ENCODE assay signal across 16 mouse cellular contexts in genomic region chr11:83854091-83854490, GRCm38 (mm10). TPM values are rescaled to one million over a fixed set of nuclear protein-coding genes. Genes with fewer than 3 reads are reported as not detected.
DNase-seq lines count a peak whose midpoint lies in the region; ATAC-seq and TF ChIP-seq lines count a peak whose summit lies in the region.
"Had no signal": no experiment of that assay in that cellular context is flagged by ENCODE, and none has a peak within 500 bp of the region (broad histone marks: within the 10 kb centered on the region; RNA-seq: fewer than 3 reads in every experiment).

No protein-coding gene starts in this region.

- no peak for ATAC-seq in forebrain, embryonic 14.5 days
- ATAC-seq in forebrain, embryonic 16.5 days: no peak
- no peak for ATAC-seq in kidney, postnatal 0 days (replicated peaks; ENCODE audit: low FRiP score, low read depth)
- no peak for ATAC-seq in intestine, postnatal 0 days

- peak; percentile 29 for DNase-seq in forebrain, embryonic 14.5 days (ENCODE audit: low spot score)
- DNase-seq in kidney, postnatal 0 days (ENCODE audit: low spot score): peak; percentile 37
- no peak for DNase-seq in kidney, adult 9 months
- peak; percentile 34 for DNase-seq in Muller cell, postnatal 12 days (ENCODE audit: inconsistent ontology term)
- DNase-seq in limb, embryonic 10.5 days (ENCODE audit: low spot score): no peak
- no peak for DNase-seq in layer of hippocampus, postnatal 14 days (ENCODE audit: low spot score in 2 of 2)
- DNase-seq: layer of hippocampus, postnatal 36 days; right cerebral cortex, adult 18-20 months; thymus, adult 18-20 months had no signal

- WGBS in forebrain, embryonic 14.5 days: 5% methylated on average over 10 of the region's 10 CpGs
- 5% methylated on average over 10 of the region's 10 CpGs for WGBS in forebrain, embryonic 16.5 days
- WGBS in kidney, postnatal 0 days: 4% methylated on average over 10 of the region's 10 CpGs
- 6% methylated on average over 10 of the region's 10 CpGs for WGBS in intestine, postnatal 0 days
- WGBS in limb, embryonic 10.5 days: 5% methylated on average over 10 of the region's 10 CpGs

- no peak for TF ChIP-seq CTCF in kidney, postnatal 0 days (IDR thresholded peaks at IDR 0.05; ENCODE audit: low read depth)
- TF ChIP-seq CTCF in intestine, postnatal 0 days (IDR thresholded peaks at IDR 0.05; ENCODE audit: low read depth): no peak

- H3K4me1 ChIP-seq in forebrain, embryonic 14.5 days (ENCODE audit: control insufficient read depth, insufficient read depth, low read length): no peaks in the 10 kb centered on the region
- peaks cover 3% of the 10 kb centered on the region; the same call in 1 of the 2 replicates for H3K4me1 ChIP-seq in forebrain, embryonic 16.5 days (replicated peaks; ENCODE audit: control insufficient read depth, insufficient read depth, low read length)
- H3K4me1 ChIP-seq in kidney, postnatal 0 days (replicated peaks; ENCODE audit: insufficient read depth, low read length): no peaks in the 10 kb centered on the region
- no peaks in the 10 kb centered on the region for H3K4me1 ChIP-seq in intestine, postnatal 0 days (replicated peaks; ENCODE audit: control insufficient read depth, insufficient read depth, low read length)
- peaks cover 41% of the 10 kb centered on the region for H3K4me1 ChIP-seq in limb, embryonic 10.5 days

- H3K9me3 ChIP-seq in forebrain, embryonic 14.5 days (replicated peaks; ENCODE audit: control insufficient read depth, low read length): no peaks in the 10 kb centered on the region
- H3K9me3 ChIP-seq in forebrain, embryonic 16.5 days (ENCODE audit: control insufficient read depth, low read length): no peaks in the 10 kb centered on the region
- no peaks in the 10 kb centered on the region for H3K9me3 ChIP-seq in kidney, postnatal 0 days (replicated peaks; ENCODE audit: low read length)
- no peaks in the 10 kb centered on the region for H3K9me3 ChIP-seq in intestine, postnatal 0 days (ENCODE audit: control insufficient read depth)
- no peaks in the 10 kb centered on the region for H3K9me3 ChIP-seq in limb, embryonic 10.5 days (replicated peaks)
- H3K9me3 ChIP-seq: forebrain, embryonic 10.5 days; heart, embryonic 13.5 days; hindbrain, embryonic 10.5 days had no signal

- no peak overlapping the region for H3K4me3 ChIP-seq in forebrain, embryonic 14.5 days (ENCODE audit: low read depth, low read length)
- no peak overlapping the region for H3K4me3 ChIP-seq in forebrain, embryonic 16.5 days (replicated peaks; ENCODE audit: low read length)
- H3K4me3 ChIP-seq in kidney, postnatal 0 days (replicated peaks; ENCODE audit: low read depth, low read length): peak overlapping the region; percentile 65
- peak overlapping the region; percentile 44 for H3K4me3 ChIP-seq in intestine, postnatal 0 days (ENCODE audit: low read depth, low read length)
- no peak overlapping the region for H3K4me3 ChIP-seq in limb, embryonic 10.5 days
- H3K4me3 ChIP-seq: myocyte had no signal

- no peak overlapping the region for H3K9ac ChIP-seq in forebrain, embryonic 14.5 days (ENCODE audit: low read length)
- H3K9ac ChIP-seq in forebrain, embryonic 16.5 days (replicated peaks; ENCODE audit: low read depth, low read length): no peak overlapping the region
- peak overlapping the region; percentile 88 for H3K9ac ChIP-seq in kidney, postnatal 0 days (ENCODE audit: low read depth, low read length)
- 0 out of 2 replicates have a peak overlapping the region, but pooled peaks have one; percentile 65 for H3K9ac ChIP-seq in intestine, postnatal 0 days (ENCODE audit: low read depth, low read length)

- H3K4me2 ChIP-seq in forebrain, embryonic 14.5 days (ENCODE audit: low read length): no peak overlapping the region
- H3K4me2 ChIP-seq in forebrain, embryonic 16.5 days (ENCODE audit: low read length): no peak overlapping the region
- H3K4me2 ChIP-seq in kidney, postnatal 0 days (ENCODE audit: low read length): peak overlapping the region; percentile 49
- H3K4me2 ChIP-seq in intestine, postnatal 0 days (replicated peaks; ENCODE audit: low read depth): peak overlapping the region; percentile 79

- no peaks in the 10 kb centered on the region for H3K36me3 ChIP-seq in forebrain, embryonic 14.5 days (ENCODE audit: control insufficient read depth, insufficient read depth, low read length)
- no peaks in the 10 kb centered on the region for H3K36me3 ChIP-seq in forebrain, embryonic 16.5 days (ENCODE audit: control insufficient read depth, insufficient read depth)
- H3K36me3 ChIP-seq in kidney, postnatal 0 days (ENCODE audit: insufficient read depth, low read length): no peaks in the 10 kb centered on the region
- no peaks in the 10 kb centered on the region for H3K36me3 ChIP-seq in intestine, postnatal 0 days (ENCODE audit: control insufficient read depth, insufficient read depth)
- no peaks in the 10 kb centered on the region for H3K36me3 ChIP-seq in limb, embryonic 10.5 days
- H3K36me3 ChIP-seq: forebrain, embryonic 10.5 days; heart, embryonic 13.5 days; hindbrain, embryonic 10.5 days had no signal

- H3K27me3 ChIP-seq in forebrain, embryonic 14.5 days (replicated peaks; ENCODE audit: control insufficient read depth, insufficient read depth, low read length): peaks cover 75% of the 10 kb centered on the region
- H3K27me3 ChIP-seq in forebrain, embryonic 16.5 days (replicated peaks; ENCODE audit: control insufficient read depth, insufficient read depth, low read length): peaks cover 61% of the 10 kb centered on the region
- peaks cover 19% of the 10 kb centered on the region; the same call in 1 of the 2 replicates for H3K27me3 ChIP-seq in kidney, postnatal 0 days (ENCODE audit: insufficient read depth, low read length)
- H3K27me3 ChIP-seq in intestine, postnatal 0 days (replicated peaks; ENCODE audit: control insufficient read depth, insufficient read depth, low read length): no peaks in the 10 kb centered on the region; the same call in 1 of the 2 replicates
- H3K27me3 ChIP-seq in limb, embryonic 10.5 days (ENCODE audit: low read depth, poor library complexity, severe bottlenecking): peaks cover 98% of the 10 kb centered on the region

- no peak overlapping the region for H3K27ac ChIP-seq in forebrain, embryonic 14.5 days (ENCODE audit: low read depth, low read length)
- no peak overlapping the region for H3K27ac ChIP-seq in forebrain, embryonic 16.5 days (ENCODE audit: low read length)
- H3K27ac ChIP-seq in kidney, postnatal 0 days: peak overlapping the region; percentile 95
- H3K27ac ChIP-seq in intestine, postnatal 0 days (ENCODE audit: low read depth, low read length): no peak overlapping the region
- no peak overlapping the region for H3K27ac ChIP-seq in limb, embryonic 10.5 days
- H3K27ac ChIP-seq: forebrain, embryonic 10.5 days; heart, embryonic 13.5 days; hindbrain, embryonic 10.5 days had no signal

RNA-seq across cellular contexts. Expression of gene Hnf1b, which starts 4.2 kb away (rescaled TPM):
- polyA plus RNA-seq in forebrain, embryonic 14.5 days (2014; fragmentation: Nextera tagmentation; extraction: Ambion mirVana): 0.09 and 0.14 TPM in 2 replicates
- 0.16 TPM in 1 of 2 replicates, not detected in the other for polyA plus RNA-seq in forebrain, embryonic 16.5 days (2015; fragmentation: Nextera tagmentation; extraction: Ambion mirVana)
- polyA plus RNA-seq in kidney, postnatal 0 days (2015; fragmentation: Nextera tagmentation; extraction: Ambion mirVana): 88.8 and 92.6 TPM in 2 replicates
- polyA plus RNA-seq in intestine, postnatal 0 days (2015; fragmentation: Nextera tagmentation; extraction: Ambion mirVana): 12.0 and 13.2 TPM in 2 replicates
- 0.14 TPM in 1 of 2 replicates, not detected in the other for polyA plus RNA-seq in limb, embryonic 10.5 days (2016; fragmentation: Nextera tagmentation; extraction: Ambion mirVana)
- under 1 TPM; 0.23 to 0.31 TPM for total RNA-seq in layer of hippocampus, postnatal 14 days (2021)
- polyA plus RNA-seq: embryonic facial prominence, embryonic 14.5 days; forebrain, embryonic 10.5 days; hindbrain, embryonic 10.5 days; myocyte had no signal

Comparison
In these comparisons a context has a peak if more than half of its experiments do, and no peak if none do; other contexts are left out.
1. DNase-seq: peak in forebrain, embryonic 14.5 days (single experiment), kidney, postnatal 0 days (single experiment) and Muller cell, postnatal 12 days (single experiment); none in kidney, adult 9 months (single experiment), limb, embryonic 10.5 days (single experiment) and layer of hippocampus, postnatal 14 days (0 of 2).
2. H3K4me2 ChIP-seq: peak in kidney, postnatal 0 days (single experiment) and intestine, postnatal 0 days (single experiment); none in forebrain, embryonic 14.5 days (single experiment) and forebrain, embryonic 16.5 days (single experiment).
3. H3K4me3 ChIP-seq: peak in kidney, postnatal 0 days (single experiment) and intestine, postnatal 0 days (single experiment); none in forebrain, embryonic 14.5 days (single experiment), forebrain, embryonic 16.5 days (single experiment) and limb, embryonic 10.5 days (single experiment).
4. H3K9ac ChIP-seq: peak in kidney, postnatal 0 days (single experiment) and intestine, postnatal 0 days (single experiment); none in forebrain, embryonic 14.5 days (single experiment) and forebrain, embryonic 16.5 days (single experiment).
5. RNA of gene Hnf1b, which starts 4.2 kb away (polyA plus RNA-seq): 88.8 to 92.6 TPM in kidney, postnatal 0 days and 12.0 to 13.2 TPM in intestine, postnatal 0 days; 0.16 TPM in forebrain, embryonic 16.5 days, 0.09 to 0.14 TPM in forebrain, embryonic 14.5 days and 0.14 TPM in limb, embryonic 10.5 days; every median in the first group is over 10 times any median in the second.